Mouse (Mus musculus): ENCODE results near the gene Dscaml1. TPM values are rescaled to one million over a fixed set of nuclear protein-coding genes. Genes with fewer than 3 reads are reported as not detected.
"Not testable (repeated sequence)": the region's sequence is repeated elsewhere in the genome, so short reads cannot be mapped to it uniquely, and the experiment has no call there.

The Dscaml1 gene
- polyA plus RNA-seq, 1 experiment from 2014 or later, result 16.4 TPM

- no peaks in the 10 kb centered on the region for H3K27me3 ChIP-seq (replicated peaks)
- 90% methylated on average over 18 of the region's 18 CpGs for WGBS
- no peak overlapping the region for H3K27ac ChIP-seq (replicated peaks)
- no peaks in the 10 kb centered on the region for H3K9me3 ChIP-seq (replicated peaks)
- no peak overlapping the region for H3K9ac ChIP-seq (replicated peaks)
- no peak overlapping the region for H3K4me2 ChIP-seq
- no peaks in the 10 kb centered on the region for H3K4me1 ChIP-seq
- H3K4me3 ChIP-seq (replicated peaks), result no peak overlapping the region
- ATAC-seq (ENCODE audit: low FRiP score), result no peak
- peaks cover 45% of the 10 kb centered on the region for H3K36me3 ChIP-seq
Measured at GRCm38 (mm10) chr9:45768421-45768820, 342.0 kb downstream of the Dscaml1 start.

- Histone ChIP-seq H3K9me3 (replicated peaks) (no peaks in the 10 kb centered on the region), H3K27ac (replicated peaks) (no peak overlapping the region), H3K4me3 (replicated peaks) (no peak overlapping the region), H3K9ac (replicated peaks) (no peak overlapping the region), H3K4me1 (no peaks in the 10 kb centered on the region), H3K27me3 (replicated peaks) (no peaks in the 10 kb centered on the region), H3K4me2 (no peak overlapping the region), H3K36me3 (peaks cover 56% of the 10 kb centered on the region)
- WGBS, result 96% methylated on average over 5 of the region's 5 CpGs
- no peak for ATAC-seq (ENCODE audit: low FRiP score)
Measured at GRCm38 (mm10) chr9:45769596-45769995, 343.2 kb downstream of the Dscaml1 start.

GRCm38 (mm10) chr9:45774088-45774487 lies 347.7 kb downstream of the Dscaml1 start:
- Histone ChIP-seq H3K9me3 (replicated peaks) (no peaks in the 10 kb centered on the region), H3K27me3 (replicated peaks) (no peaks in the 10 kb centered on the region), H3K4me1 (no peaks in the 10 kb centered on the region), H3K4me3 (replicated peaks) (no peak overlapping the region), H3K4me2 (no peak overlapping the region), H3K36me3 (peaks cover 73% of the 10 kb centered on the region), H3K9ac (replicated peaks) (no peak overlapping the region), H3K27ac (replicated peaks) (no peak overlapping the region)
- no peak for ATAC-seq (ENCODE audit: low FRiP score)
- WGBS, result 93% methylated on average over 6 of the region's 6 CpGs

GRCm38 (mm10) chr9:45776176-45776575 lies 349.7 kb downstream of the Dscaml1 start:
- WGBS, result 66% methylated on average over 3 of the region's 3 CpGs
- H3K27ac ChIP-seq (replicated peaks); H3K27me3 ChIP-seq (replicated peaks); H3K4me1 ChIP-seq; H3K9me3 ChIP-seq (replicated peaks); H3K4me3 ChIP-seq (replicated peaks); ATAC-seq (ENCODE audit: low FRiP score); H3K4me2 ChIP-seq; H3K9ac ChIP-seq (replicated peaks): not testable (repeated sequence)
- H3K36me3 ChIP-seq, result peaks cover 58% of the 10 kb centered on the region

GRCm38 (mm10) chr9:45779201-45779600 lies 352.8 kb downstream of the Dscaml1 start:
- 83% methylated on average over 6 of the region's 6 CpGs for WGBS
- no peak overlapping the region for H3K9ac ChIP-seq (replicated peaks)
- no peak overlapping the region for H3K27ac ChIP-seq (replicated peaks)
- no peak for ATAC-seq (ENCODE audit: low FRiP score)
- no peak overlapping the region for H3K4me2 ChIP-seq
- peaks cover 19% of the 10 kb centered on the region for H3K4me1 ChIP-seq
- peaks cover 31% of the 10 kb centered on the region for H3K36me3 ChIP-seq
- H3K27me3 ChIP-seq (replicated peaks), result no peaks in the 10 kb centered on the region
- no peak overlapping the region for H3K4me3 ChIP-seq (replicated peaks)
- H3K9me3 ChIP-seq (replicated peaks), result no peaks in the 10 kb centered on the region

- WGBS, result 62% methylated on average over 12 of the region's 12 CpGs
- peak; percentile 79 for ATAC-seq (ENCODE audit: low FRiP score)
- H3K9ac ChIP-seq (replicated peaks), result no peak overlapping the region
Measured at GRCm38 (mm10) chr9:45783249-45784069, 357.0 kb downstream of the Dscaml1 start.

GRCm38 (mm10) chr9:45787071-45787470 lies 360.6 kb downstream of the Dscaml1 start:
- Histone ChIP-seq H3K27me3 (replicated peaks) (no peaks in the 10 kb centered on the region), H3K4me3 (replicated peaks) (no peak overlapping the region)
- WGBS, result 92% methylated on average over 8 of the region's 8 CpGs

More at GRCm38 (mm10) chr9:45783249-45784069, 357.0 kb downstream of the Dscaml1 start:
- Histone ChIP-seq H3K27me3 (replicated peaks) (no peaks in the 10 kb centered on the region), H3K9me3 (replicated peaks) (no peaks in the 10 kb centered on the region), H3K36me3 (peaks cover 16% of the 10 kb centered on the region), H3K4me3 (replicated peaks) (no peak overlapping the region), H3K27ac (replicated peaks) (peak overlapping the region; percentile 78), H3K4me2 (no peak overlapping the region), H3K4me1 (peaks cover 20% of the 10 kb centered on the region)

GRCm38 (mm10) chr9:45787547-45787946 lies 361.1 kb downstream of the Dscaml1 start:
- H3K36me3 ChIP-seq, result peaks cover 18% of the 10 kb centered on the region; the same call in 1 of the 2 replicates
- H3K9ac ChIP-seq (replicated peaks), result no peak overlapping the region
- no peak overlapping the region for H3K4me3 ChIP-seq (replicated peaks)
- no peaks in the 10 kb centered on the region for H3K9me3 ChIP-seq (replicated peaks)
- H3K27ac ChIP-seq (replicated peaks), result no peak overlapping the region
- WGBS, result 80% methylated on average over 6 of the region's 6 CpGs
- H3K27me3 ChIP-seq (replicated peaks), result no peaks in the 10 kb centered on the region
- H3K4me1 ChIP-seq, result peaks cover 15% of the 10 kb centered on the region
- no peak overlapping the region for H3K4me2 ChIP-seq
- no peak for ATAC-seq (ENCODE audit: low FRiP score)

More at GRCm38 (mm10) chr9:45787071-45787470, 360.6 kb downstream of the Dscaml1 start:
- Histone ChIP-seq H3K4me1 (peaks cover 19% of the 10 kb centered on the region), H3K9ac (replicated peaks) (no peak overlapping the region), H3K27ac (replicated peaks) (no peak overlapping the region), H3K9me3 (replicated peaks) (no peaks in the 10 kb centered on the region), H3K4me2 (no peak overlapping the region), H3K36me3 (peaks cover 15% of the 10 kb centered on the region; the same call in 1 of the 2 replicates)
- ATAC-seq (ENCODE audit: low FRiP score), result no peak

- Histone ChIP-seq H3K36me3 (peaks cover 18% of the 10 kb centered on the region; the same call in 1 of the 2 replicates), H3K4me1 (peaks cover 9% of the 10 kb centered on the region; the same call in 1 of the 2 replicates), H3K9me3 (replicated peaks) (no peaks in the 10 kb centered on the region), H3K9ac (replicated peaks) (no peak overlapping the region), H3K4me3 (replicated peaks) (no peak overlapping the region), H3K27ac (replicated peaks) (no peak overlapping the region), H3K4me2 (no peak overlapping the region), H3K27me3 (replicated peaks) (no peaks in the 10 kb centered on the region)
- WGBS, result 71% methylated on average over 5 of the region's 5 CpGs
- ATAC-seq (ENCODE audit: low FRiP score), result no peak
Measured at GRCm38 (mm10) chr9:45788405-45788804, 362.0 kb downstream of the Dscaml1 start.

- 82% methylated on average over 8 of the region's 8 CpGs for WGBS
- Histone ChIP-seq H3K27me3 (replicated peaks) (no peaks in the 10 kb centered on the region), H3K4me3 (replicated peaks) (no peak overlapping the region), H3K9me3 (replicated peaks) (no peaks in the 10 kb centered on the region), H3K27ac (replicated peaks) (no peak overlapping the region), H3K4me2 (no peak overlapping the region), H3K9ac (replicated peaks) (no peak overlapping the region), H3K4me1 (peaks cover 7% of the 10 kb centered on the region), H3K36me3 (0 out of 2 replicates have a peak, but pooled peaks cover 8% of the 10 kb centered on the region)
- ATAC-seq (ENCODE audit: low FRiP score), result no peak
Measured at GRCm38 (mm10) chr9:45791456-45792142, 365.2 kb downstream of the Dscaml1 start.

GRCm38 (mm10) chr9:45792235-45792634 lies 365.8 kb downstream of the Dscaml1 start:
- H3K27me3 ChIP-seq (replicated peaks), result no peaks in the 10 kb centered on the region
- ATAC-seq (ENCODE audit: low FRiP score), result no peak
- H3K4me3 ChIP-seq (replicated peaks), result no peak overlapping the region
- peaks cover 7% of the 10 kb centered on the region for H3K4me1 ChIP-seq
- WGBS, result 91% methylated on average over 1 of the region's 1 CpGs
- no peak overlapping the region for H3K9ac ChIP-seq (replicated peaks)
- H3K9me3 ChIP-seq (replicated peaks), result no peaks in the 10 kb centered on the region
- no peak overlapping the region; the same call in 1 of the 2 replicates for H3K27ac ChIP-seq (replicated peaks)
- no peak overlapping the region for H3K4me2 ChIP-seq
- H3K36me3 ChIP-seq, result 0 out of 2 replicates have a peak, but pooled peaks cover 8% of the 10 kb centered on the region
